Mouse (Mus musculus): ENCODE measurements at regions not wholly inside any gene's neighbourhood (a gene's known extent, or its start where the extent isn't known, plus 50 kb on each side); places are given as distances from the start of the nearest gene placed in this dataset.

DNA sequence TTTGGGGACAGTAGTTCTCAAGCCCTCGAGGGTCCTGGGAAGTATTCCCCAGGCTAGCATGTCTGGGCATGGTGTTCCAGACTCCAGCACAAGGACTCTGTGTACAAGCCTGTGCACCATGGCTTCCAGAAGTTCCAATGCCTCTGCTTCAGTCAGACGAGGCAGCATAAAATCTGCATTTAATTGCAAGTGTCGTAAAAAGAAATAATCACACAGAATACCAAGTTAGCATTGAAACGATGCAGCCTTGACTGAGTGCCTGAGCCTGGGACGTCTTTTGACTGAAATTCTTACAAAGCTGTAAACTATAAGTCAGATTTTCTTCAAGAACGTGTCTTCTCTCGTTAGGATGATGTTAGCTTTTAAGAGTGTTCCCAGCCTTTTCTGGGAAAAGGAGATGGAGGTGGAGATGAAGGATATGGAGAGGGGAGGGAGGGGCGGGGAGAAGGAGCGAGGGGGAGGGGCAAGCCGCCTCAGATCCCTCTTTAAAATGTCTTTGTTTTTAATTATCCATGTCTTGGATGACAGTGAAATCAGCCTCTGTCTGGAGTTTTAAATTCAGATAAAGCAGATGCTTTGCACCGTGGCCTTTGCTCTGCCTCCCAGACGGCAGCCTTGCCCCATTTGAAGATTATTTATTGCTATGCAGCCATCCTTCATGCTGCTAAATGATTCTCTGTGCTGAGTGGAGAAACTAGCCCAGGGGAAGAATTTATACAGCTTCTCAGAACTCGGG is 154.3 kb downstream of the Cdc5l start:
- no peak for TF ChIP-seq GATA1 (IDR thresholded peaks at IDR 0.05; ENCODE audit: low read length)
- no peak for TF ChIP-seq TAL1 (IDR thresholded peaks at IDR 0.05; ENCODE audit: low read length)

Data from erythroblast, embryonic 14.5 days (primary cell).